Mouse (Mus musculus) regulatory T cell (primary cell): ENCODE measurements around the gene Arhgap20.

Experiments
- in situ Hi-C: fragments of 300-600 bp; cut with MboI, MseI; formaldehyde crosslinking; loops from one replicate; pipeline ENCODE4 v1.15.1; 2025; ENCODE audit warnings: high pct_unique_total_duplicates

Gene Arhgap20

DNA sequence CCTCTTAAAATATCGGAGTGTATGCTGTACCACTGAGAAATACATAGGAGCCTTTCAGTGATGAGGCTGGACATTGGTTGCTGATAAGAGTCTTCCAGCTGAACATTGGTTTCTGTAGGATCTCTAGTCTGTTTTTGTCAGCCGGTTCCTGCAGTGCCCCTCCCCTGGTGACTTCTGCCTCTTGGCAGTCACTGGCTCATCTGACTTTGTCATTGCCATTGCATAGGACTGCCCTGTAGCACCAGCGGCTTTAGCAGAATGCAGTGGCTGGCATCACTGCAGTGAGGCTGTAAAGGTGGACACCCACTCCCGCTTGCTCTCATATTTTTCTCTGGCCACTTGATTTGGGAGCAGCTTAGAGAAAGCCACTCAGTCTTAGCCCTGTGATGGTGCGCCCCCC lies 33.1 kb downstream of the Arhgap20 start:
- in situ Hi-C loops = no loop called here

DNA sequence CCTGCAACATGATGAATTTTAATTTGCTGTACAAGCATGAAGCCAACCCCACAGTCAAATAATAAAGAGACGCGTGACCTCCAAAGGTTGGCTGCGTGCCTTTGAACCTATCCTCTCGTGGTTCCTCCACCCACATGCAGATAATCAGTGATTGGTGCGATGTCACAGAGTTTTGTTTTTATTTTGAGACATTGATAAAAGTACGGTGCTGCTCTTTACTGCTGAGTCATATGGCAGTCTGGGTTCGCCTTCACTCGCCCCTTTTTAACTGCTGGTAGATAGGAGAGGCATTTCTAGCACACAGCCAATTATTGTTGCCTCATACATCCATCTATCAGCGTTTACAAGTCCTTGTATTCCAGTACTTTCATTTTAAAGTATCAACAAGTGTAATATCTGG lies 34.0 kb downstream of the Arhgap20 start:
- in situ Hi-C loops = no loop called here

DNA sequence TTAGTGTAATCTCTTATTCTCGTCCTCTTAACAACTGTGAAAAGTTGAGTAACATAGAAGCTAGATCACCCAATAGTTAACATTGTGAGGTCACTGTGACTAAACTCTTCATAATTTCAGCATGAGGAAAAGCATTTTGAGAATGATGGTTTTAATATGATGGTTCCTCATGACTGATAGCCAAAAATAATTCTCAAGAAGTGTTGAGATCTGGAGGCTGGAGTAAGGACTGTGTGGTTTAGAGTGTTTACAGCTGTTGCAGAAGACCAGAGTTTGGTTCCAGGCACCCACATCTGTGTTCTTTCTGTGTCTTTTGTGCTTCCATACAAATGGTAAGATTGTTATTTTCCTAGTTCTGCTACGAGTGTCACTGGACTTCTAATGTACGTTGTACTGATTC lies 42.1 kb downstream of the Arhgap20 start:
- in situ Hi-C loops = no loop called here

DNA sequence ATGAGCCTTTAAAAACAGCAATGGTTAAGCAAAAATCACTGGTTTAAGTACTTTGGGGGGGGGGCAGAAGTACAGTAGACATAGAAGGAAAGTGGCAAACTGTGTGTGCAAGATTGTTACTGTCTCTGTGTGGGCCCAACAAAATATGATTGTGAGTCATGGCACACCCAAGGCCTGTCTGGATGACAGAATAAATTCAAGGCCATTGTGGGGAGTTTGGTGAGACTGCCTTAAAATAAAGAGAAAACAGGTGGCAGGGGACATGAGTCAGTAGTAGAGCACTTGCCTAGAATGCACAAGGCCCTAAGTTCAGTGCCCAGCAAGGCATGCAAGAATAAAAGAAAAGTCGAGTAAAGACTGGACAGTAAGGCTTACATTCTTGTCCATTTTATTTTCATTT lies 47.8 kb downstream of the Arhgap20 start:
- in situ Hi-C loops = no loop called here

DNA sequence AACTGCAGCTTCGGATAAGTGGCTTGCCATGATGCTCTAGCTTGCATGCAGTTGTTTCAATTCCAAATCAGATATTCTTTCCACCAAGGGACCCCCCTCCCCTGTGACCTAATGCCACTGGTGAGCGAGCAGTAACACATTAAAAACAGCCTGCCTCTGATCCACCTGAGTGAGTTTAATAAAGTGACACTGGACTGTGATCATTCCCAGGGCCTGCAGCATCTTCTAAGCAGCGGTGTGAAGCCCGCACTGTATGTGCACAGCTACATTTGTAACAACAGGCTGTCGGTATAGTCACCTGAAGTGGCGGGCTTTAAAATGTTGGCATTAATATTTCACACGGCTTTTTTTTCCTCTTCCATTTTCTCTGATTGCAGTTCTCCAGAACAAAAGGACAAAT lies 59.4 kb downstream of the Arhgap20 start:
- in situ Hi-C loops = no loop called here

DNA sequence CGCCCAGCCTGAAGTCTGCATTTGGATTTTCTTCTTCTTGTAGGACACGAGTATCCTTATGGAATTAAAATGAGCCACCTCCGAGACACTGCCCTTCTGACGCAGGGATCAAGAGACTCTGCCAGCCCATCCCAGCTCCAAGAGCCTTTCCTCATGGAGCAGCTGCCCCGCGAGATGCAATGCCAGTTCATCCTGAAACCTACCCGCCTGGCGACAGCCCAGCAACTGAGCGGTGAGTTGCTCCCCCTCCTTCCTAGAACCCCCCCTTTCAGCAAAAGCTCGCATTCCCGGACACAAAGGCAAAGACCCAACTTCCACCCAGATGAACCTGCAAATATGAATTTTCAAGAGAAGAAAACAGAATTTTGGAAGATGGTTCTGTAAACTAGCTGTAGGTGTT lies 66.5 kb downstream of the Arhgap20 start:
- in situ Hi-C loops = no loop called here

DNA sequence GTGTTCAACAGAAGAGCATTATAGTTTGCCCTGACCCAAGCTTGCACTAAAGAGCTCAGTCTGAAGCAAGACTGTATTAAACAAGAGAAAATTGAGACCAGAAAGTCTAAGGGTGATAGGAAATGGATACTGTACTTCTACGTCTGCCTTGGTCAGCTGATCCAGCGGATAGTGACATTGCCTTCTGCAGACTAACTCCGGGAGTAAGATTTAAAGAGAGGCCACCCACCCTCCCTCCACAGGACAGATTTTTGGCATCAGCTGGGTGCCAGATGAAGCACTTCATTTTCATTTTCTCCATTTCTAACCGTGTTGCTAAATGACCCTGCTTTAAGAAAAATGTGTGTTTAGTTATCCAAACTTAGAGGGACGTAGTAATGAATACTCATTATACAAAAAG lies 67.2 kb downstream of the Arhgap20 start:
- in situ Hi-C loops = no loop called here

DNA sequence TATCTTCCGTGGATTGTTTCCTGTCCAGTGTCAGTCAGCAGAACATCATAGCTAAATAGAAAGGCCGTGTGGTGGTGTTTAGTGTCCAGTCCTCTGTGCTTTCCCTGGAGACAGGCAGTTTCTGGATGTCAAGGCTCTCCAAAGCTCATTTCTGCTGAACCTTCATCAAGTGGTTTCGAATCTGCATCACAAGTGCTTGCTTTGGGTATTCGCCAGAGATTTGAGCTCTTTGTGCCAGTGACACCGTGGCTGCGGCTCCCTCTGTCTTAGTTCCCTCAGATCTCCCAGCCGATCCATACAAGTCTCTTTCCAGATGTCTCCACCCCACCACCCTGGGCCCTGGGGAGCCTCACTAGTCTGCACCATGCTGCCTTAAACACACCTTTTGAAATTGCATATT lies 72.6 kb downstream of the Arhgap20 start:
- in situ Hi-C loops = no loop called here

DNA sequence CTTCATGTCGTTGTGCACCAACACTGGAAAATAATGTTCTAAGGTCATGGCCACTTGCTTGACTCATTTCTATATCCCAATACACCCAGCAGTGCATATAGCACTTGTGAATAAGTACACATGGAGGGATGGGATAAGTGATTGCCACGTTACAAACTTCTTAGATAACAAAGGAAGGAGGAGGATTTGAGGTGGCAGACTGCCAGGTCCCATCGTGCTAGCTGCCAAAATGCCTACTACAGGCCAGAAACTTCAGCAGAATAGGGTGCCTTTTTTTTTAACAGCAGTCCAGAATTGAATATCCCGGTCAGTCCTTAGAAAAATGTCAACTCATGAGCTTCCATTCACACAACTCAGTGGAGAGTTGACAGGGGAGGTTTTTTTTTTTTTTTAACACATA lies 78.1 kb downstream of the Arhgap20 start:
- in situ Hi-C loops = no loop called here

DNA sequence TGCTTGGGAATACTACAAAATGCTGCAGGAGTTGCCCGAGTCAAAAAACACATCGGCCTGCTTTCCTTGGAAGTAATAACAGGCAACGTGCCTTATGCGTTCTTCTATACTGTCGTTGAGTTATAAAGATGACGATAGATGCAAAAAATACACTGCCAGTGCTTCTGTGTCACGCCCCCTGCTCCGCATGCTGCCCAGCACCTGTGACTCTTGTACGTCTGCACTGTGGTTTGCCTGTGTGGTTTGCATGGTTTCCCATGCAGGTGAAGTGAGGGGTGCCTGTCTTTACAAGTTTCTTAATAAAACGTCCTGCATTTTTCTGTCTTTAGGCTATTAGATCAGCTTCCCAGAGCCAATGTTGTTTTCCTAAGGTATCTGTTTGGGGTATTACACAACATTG lies 80.7 kb downstream of the Arhgap20 start:
- in situ Hi-C loops = no loop called here

DNA sequence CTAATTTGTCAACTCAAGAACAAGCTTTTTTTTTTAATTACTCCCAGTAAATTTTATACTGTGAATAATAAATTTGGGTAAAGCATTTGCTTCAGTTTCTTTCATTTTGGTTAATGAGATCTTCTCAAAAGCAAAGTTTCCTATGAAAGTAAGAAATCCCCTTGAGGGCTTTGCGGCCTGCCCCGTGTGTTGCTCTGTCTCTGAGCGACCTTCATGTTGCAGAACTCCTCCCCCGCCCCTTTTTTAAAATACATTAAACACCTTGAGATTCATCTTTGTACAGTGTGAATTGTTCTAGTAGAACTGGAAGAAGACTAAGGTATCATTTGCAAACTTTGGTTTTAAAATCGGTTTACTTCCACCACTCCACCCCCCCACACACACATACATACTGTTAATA lies 88.6 kb downstream of the Arhgap20 start:
- in situ Hi-C loops = no loop called here

DNA sequence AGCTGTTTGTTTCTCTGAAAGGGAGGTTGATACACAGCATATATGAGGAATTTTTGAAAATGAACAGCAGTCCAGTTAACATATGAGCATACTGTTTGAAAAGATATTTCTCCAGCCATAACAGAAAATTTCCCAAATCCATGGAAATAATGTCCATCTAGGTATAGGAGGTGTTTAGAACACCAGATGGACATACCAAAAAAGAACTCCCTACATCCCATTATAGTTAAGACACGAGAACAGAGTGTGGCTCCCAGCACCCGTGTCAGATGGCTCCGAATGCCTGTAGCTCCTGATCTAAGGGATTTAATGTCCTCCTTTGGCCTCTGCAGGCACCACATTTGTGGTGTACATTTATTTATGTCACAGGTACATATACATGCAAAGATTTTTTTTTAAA lies 99.1 kb downstream of the Arhgap20 start:
- in situ Hi-C loops = no loop called here

DNA sequence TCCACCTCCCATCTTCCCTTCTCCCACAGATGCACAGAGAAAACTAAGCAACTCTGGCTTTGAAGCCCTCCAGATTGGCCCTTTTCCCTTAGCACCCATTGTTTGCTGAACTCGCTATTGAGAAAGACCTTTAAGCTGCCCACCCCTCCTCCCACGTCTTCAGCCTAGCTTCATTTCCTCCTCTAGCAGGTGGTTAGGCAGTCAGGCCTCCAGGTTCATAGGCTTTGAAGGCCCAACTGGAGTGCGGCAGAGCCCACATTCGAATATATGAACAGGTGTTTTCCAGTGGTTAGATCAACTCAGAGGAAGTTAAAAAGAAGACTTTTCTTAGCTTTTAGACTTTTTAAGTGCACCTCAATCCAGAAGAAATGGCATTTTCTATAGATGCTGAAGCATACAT lies 101.5 kb downstream of the Arhgap20 start:
- in situ Hi-C loops = no loop called here

DNA sequence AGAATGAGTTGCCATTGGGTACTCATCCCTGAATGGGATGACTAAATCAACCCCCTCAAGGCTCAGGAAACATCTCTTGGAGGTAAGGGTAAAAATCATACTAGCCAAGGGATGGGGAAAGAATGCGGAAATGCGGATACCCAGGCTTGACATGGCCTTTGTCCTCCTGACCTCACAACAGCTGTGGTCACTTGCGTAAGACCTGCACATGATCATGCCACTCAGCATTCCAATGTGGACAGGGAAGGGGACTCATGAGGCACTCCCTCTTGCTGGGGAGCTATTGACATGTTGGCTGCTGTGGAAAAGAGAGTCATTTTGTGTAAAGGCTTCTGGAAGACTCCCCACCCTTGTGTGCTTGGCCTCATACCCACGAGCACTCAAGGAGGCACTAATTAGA lies 103.9 kb downstream of the Arhgap20 start:
- in situ Hi-C loops = no loop called here

DNA sequence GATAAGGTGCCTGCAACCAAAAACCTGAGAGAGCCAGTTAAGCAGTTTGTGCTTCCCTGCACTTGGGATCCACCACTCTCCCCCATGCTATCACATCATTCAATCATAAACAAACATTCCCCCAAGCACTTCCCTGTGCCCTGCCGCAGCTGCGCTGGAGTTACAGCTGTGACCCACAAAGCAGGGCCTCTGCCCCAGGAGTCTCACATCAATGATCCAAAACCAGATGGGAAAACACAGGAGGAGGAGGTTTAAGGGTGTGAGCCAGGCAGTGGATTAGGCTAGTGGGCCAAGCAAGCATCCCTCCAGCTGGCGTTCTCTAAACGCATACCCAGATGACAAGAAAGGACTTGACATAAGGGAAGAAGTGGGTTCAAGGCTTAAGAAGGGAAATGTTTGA lies 109.2 kb downstream of the Arhgap20 start:
- in situ Hi-C loops = loop anchor here (10.0 kb wide), 1 partner anchor 730 kb away; no protein-coding TSS in a partner anchor

DNA sequence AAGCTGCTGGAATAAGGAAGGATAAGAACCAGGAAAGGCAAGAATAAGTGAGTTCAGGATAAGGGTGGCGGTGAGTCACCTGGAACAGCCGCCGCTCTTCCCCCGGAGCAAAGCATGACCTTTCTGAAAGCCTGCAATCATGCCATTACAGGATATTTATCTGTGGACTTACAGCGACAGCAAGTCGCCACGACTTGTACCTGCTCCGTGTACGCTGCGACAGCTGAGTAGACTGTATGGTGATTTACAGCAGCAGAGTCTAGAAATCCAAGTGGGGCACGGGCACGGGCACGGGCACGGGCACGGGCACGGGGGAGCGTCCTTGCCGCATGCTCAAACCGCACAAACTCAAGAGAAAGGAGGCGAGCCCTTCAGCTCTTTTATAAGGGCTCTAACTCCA lies 110.4 kb downstream of the Arhgap20 start:
- in situ Hi-C loops = loop anchor here (10.0 kb wide), 1 partner anchor 731 kb away; no protein-coding TSS in a partner anchor

DNA sequence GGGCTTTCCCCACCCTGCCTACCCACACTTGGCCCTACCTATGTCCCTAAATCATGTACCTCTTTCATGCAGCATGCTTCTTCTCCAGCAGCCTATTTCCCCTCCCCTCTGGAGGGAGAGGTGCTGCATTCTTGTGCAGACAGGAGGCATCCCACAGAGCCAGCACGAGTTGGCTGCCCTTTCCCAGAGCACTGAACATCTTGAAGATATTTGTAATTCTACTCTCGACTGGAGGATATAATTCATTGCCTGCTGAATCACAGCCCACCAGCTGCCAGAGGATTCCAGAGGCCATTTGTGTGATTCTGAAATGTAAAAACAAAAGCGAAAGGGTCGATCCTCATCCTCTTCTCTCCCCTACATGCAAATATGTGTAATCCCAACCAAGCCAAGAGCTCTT lies 116.2 kb downstream of the Arhgap20 start:
- in situ Hi-C loops = no loop called here

DNA sequence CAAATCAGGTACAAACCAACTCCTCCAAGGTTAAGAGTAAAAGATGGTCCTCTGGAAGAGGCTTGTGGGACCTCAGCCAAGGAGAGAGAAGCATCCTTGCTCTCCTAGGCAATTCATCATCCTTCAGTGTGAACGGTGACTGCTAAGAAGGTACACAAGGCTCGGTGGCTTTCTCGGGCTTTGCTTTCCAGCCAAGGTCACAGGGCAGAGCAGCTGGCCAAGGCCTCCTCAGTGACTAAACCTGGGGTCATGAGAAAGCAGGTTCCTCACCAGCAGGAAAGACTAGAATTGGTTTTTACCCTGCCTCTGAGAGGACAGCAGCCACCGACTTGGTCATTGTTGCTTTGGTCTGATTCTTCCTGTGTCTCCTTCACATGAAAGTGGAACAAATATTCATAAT lies 116.7 kb downstream of the Arhgap20 start:
- in situ Hi-C loops = no loop called here

DNA sequence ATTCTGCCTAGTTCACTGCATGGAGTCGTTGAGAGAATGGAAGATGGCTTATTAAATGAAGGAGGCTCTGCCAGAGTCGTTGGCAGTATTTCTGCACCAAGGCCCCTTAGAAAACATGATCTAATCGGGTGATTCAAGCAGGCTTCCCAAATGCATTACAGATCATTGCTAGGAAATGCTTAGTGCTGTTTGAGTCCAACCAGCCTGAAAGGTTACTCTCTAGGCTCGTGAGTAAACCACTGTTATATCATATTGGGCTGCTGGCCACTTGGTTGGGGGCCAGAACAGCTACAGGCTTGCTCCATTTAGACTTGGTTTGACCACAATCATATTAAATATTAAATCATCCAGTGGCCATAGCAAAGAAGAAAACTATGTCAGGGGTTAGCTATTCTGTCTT lies 118.2 kb downstream of the Arhgap20 start:
- in situ Hi-C loops = no loop called here

DNA sequence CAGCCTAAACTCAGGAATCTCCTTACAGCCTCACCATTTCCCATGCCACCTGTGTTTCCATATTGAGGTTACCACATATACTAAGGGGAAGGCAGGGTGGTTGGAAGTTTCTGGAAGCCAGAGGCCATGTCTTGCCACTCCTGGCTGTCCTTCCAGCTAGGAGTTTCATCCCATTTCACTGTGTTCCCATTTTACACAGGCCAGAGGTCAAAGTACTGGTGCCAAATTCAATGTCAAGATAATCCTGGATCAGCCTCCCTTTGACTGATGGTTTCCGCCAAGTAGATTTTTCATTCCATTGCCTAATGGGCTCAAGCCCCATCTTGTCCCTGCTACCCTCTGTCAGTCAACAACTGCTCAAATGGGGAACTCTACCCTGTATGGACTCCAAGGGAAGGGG lies 127.8 kb downstream of the Arhgap20 start:
- in situ Hi-C loops = no loop called here
